Mouse (Mus musculus): ENCODE measurements around the gene Gpr6. TPM values are rescaled to one million over a fixed set of nuclear protein-coding genes. Genes with fewer than 3 reads are reported as not detected.

The Gpr6 gene
- not detected for polyA plus RNA-seq (2017; shearing (Covaris generic))

DNA sequence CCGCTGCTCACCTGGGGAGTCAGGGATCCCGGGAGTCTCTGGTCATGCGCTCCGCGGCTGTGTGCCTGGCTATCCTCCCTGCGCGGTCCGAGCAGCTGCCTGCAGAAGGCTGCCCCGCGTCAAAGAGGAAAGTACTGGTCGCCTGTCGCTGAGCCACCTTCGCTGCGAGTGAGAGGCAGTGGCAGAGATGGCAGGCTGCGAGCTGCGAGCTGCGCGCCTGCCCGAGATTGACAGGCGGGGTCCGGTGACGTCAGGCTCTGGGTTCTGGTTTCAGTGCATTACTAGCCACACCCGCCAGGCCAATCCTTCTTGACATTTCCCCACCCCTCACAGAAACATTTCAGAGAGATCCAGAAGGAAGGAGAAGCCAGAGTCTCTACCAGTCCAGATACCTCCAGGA is at the start of gene Gpr6:
Gene Gpr6, minus strand, starts transcription at position 170 of the 400 bp plus-strand sequence.

Other genes with a start within 250 kb of the Gpr6 start
- gene Cdc40, start 189.0 kb downstream of the Gpr6 start, polyA plus RNA-seq (2017; shearing (Covaris generic)): 72.0 TPM
- gene Wasf1, start 188.8 kb downstream of the Gpr6 start, polyA plus RNA-seq (2017; shearing (Covaris generic)): not detected
- gene Fig4, start 231.0 kb upstream of the Gpr6 start, polyA plus RNA-seq (2017; shearing (Covaris generic)): 38.5 TPM
- 0.05 TPM for gene Ak9, start 231.7 kb upstream of the Gpr6 start, polyA plus RNA-seq (2017; shearing (Covaris generic))